Mouse (Mus musculus) gastrocnemius, postnatal 36 days (tissue): Measurements from ENCODE around the gene Gm10377. TPM values are rescaled to one million over a fixed set of nuclear protein-coding genes. Genes with fewer than 3 reads are reported as not detected.
"Not testable (repeated sequence)": the region's sequence is repeated elsewhere in the genome, so short reads cannot be mapped to it uniquely, and the experiment has no call there.

ENCODE experiments used
- DNase-seq, 2 experiments: peaks; one replicate each; pipeline ENCODE4 v3.0.0; 2022
- intact Hi-C: fragments of 180-260 bp; cut with DNase I; formaldehyde crosslinking; loops from one replicate; pipeline ENCODE4 v1.15.1; 2025
- long read RNA-seq, 2 experiments: library from polyadenylated mRNA; stranded (forward); transcript quantifications; one replicate each; pipeline ENCODE4 v2.0.0; 2021
- total RNA-seq, 2 experiments: library from RNA; stranded (reverse); gene quantifications; 2 replicates each; pipeline ENCODE4 v1.2.3; 2021

Gene Gm10377
- total RNA-seq: not detected
- long read RNA-seq, experiment 1: 0 reads
- long read RNA-seq, experiment 2: 0 reads

DNA sequence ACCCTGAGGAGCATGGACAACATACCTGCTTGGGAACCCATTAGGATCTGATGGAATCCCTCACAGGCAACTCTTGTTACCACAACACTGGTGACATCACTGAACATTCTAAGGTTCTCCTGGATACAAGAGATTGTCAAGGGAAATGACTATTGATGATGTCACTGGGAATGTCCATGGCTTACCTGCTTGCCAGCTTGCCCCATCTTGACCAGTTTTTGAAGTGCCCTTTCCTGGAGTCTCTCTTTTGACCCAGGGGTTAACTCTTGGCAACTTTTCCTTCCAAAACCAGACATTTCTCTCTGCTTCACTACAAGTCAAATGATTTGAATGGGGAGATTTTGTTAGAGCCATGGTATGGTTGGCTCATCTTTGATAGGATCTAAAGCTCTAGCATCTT, at the start of gene Gm10377:
TSS of gene Gm10377 (minus strand) at position 101 of the 400 bp plus-strand sequence.
- DNase-seq, intact Hi-C loops: not testable (repeated sequence)

DNA sequence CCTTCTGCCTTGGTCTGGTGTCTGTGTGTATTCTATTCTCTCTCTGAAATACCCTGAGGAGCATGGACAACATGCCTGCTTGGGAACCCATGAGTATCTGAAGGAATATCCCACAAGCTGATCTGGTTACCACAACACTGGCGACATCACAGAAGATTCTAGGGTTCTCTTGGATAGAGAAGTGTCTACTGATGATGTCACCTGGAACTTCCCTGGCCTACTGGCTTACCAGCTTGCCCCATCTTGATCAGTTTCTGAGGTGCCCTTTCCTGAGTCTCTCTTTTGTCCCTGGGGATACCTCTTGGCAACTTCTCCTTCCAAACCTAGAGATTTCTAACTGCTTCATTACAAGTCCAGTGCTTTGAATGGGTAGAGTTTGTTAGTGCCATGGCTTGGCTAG, 29.1 kb downstream of the Gm10377 start, which contains the start of gene Gm3015:
TSS of gene Gm3015 (minus strand) at position 101 of the 400 bp plus-strand sequence.
- DNase-seq, intact Hi-C loops: not testable (repeated sequence)

Other genes starting within 250 kb of the Gm10377 start
- gene Gm17124, start 198.1 kb downstream of the Gm10377 start, total RNA-seq: not detected
- gene Gm3633, start 156.1 kb downstream of the Gm10377 start, total RNA-seq: not detected
- gene Gm10378, start 142.0 kb downstream of the Gm10377 start, total RNA-seq: not detected
- not detected for gene Gm3015, start 29.2 kb downstream of the Gm10377 start, total RNA-seq
- not detected for gene Gm21977, start 55.5 kb upstream of the Gm10377 start, total RNA-seq
- gene Gm8082, start 195.6 kb upstream of the Gm10377 start, total RNA-seq: not detected
- gene Gm10376, start 217.6 kb upstream of the Gm10377 start, total RNA-seq: not detected